Mouse (Mus musculus) olfactory bulb, adult 2 months (tissue): ENCODE results near the gene BC067074. TPM values are rescaled to one million over a fixed set of nuclear protein-coding genes. Genes with fewer than 3 reads are reported as not detected.
A peak's percentile ranks its signal among the peaks of the same experiment; 100 is the strongest.
"Not testable (repeated sequence)": the region's sequence is repeated elsewhere in the genome, so short reads cannot be mapped to it uniquely, and the experiment has no call there.

ENCODE experiments used
- H3K27ac ChIP-seq: fragments of 200-500 bp; 2 replicates; pipeline ENCODE4 v1.5.1; 2012; ENCODE audit warnings: low read depth, low read length; ENCODE audit not compliant: insufficient read depth
- H3K4me1 ChIP-seq: fragments of 200-500 bp; 2 replicates; pipeline ENCODE4 v1.6.1; 2012; ENCODE audit warnings: low read length; ENCODE audit not compliant: control insufficient read depth, insufficient read depth
- H3K4me3 ChIP-seq: fragments of 200-500 bp; 2 replicates; pipeline ENCODE4 v1.5.1; 2012; ENCODE audit warnings: mild to moderate bottlenecking, low read depth, low read length, moderate library complexity; ENCODE audit not compliant: insufficient read depth
- CTCF ChIP-seq: fragments of 200-500 bp; IDR thresholded peaks from 2 replicates; pipeline ENCODE4 v1.5.1; 2012; ENCODE audit warnings: low read depth, mild to moderate bottlenecking, low read length, moderate library complexity; ENCODE audit not compliant: insufficient read depth
- POLR2A ChIP-seq: fragments of 200-500 bp; IDR thresholded peaks from 2 replicates; pipeline ENCODE4 v1.6.1; 2012; ENCODE audit warnings: mild to moderate bottlenecking, low read depth, low read length, moderate library complexity; ENCODE audit not compliant: insufficient read depth
- WGBS: fragments of 180-500 bp; shearing (Covaris S2); methylation state at CpG from one replicate; pipeline ENCODE4 v1.1.7; 2018; 5-methylcytosine and 5-hydroxymethylcytosine counted together
- polyA plus RNA-seq: library from polyadenylated mRNA; stranded (reverse); fragments of >200 nt; gene quantifications from 2 replicates; pipeline ENCODE4 v1.2.4, GENCODE M21; 2012; ENCODE audit warnings: low replicate concordance; ENCODE audit not compliant: missing spikeins, insufficient read depth, insufficient read length

Gene BC067074
- polyA plus RNA-seq = not detected in 2 replicates

DNA sequence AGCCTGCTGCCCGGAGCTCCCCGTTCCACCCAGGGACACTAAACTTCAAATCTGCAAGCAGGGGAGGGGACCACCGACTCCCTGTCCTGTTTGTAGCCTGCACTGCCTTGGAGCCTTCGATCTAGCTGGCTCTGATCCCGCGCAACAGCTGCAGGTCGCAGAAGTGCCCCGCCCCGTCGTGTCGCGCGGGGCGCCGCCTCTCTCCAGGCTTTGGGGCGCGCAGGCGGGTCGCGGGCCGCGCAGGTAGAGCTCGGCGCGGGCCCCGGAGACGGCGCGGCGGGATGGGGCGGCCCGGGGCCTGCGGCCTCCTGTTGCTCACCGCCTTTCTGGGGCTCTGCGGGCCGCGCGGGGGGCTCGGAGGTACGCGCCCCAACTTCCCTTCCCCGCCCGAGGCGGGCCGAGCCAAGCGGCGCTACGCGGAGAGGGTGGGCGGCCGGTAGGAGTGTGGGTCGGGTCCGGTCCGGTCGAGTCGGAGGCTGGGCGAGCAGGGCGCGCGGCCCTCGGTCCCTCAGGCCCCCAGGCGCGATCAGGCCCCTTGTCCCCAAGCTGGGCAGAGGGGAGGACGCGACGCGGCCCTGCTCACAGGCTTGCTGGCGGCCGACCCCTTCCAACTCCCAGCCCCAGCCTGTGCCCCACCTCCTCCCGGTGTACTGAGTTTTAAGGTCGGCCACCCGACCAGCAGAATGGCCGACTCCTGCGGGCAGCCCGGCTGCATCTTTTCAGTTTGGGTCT, at the start of gene BC067074:
Gene BC067074, plus strand, starts transcription at position 185 of the 732 bp plus-strand sequence.
- TF ChIP-seq POLR2A (no peak), CTCF (no peak)
- Histone ChIP-seq H3K27ac (no peak within 1 kb of the TSS), H3K4me1 (peaks cover 9% of the 10 kb centered on the region), H3K4me3 (peak within 1 kb of the TSS; percentile 48)
- WGBS = 4% methylated on average over 74 of the region's 75 CpGs

DNA sequence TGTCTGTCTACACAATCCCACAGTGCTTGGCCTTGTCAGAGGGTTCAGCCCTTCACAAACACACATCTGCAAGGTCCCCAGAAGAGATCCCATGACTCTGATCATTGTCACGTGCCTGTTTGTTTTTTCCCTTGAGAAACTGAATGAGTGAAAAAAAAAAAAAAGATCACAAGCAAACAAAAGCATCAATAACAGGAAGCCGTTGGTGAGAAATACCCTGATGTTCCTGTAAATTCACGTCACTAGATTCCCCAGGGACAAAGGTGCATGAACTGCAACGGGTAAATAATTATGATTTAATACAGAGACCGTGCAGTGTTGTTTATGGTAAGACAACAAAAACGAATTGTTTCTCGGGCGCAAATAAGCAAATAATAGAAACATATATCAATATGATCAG, 47.9 kb upstream of the BC067074 start:
- TF ChIP-seq CTCF (no peak), POLR2A (no peak)
- peaks cover 5% of the 10 kb centered on the region for H3K4me1 ChIP-seq
- 86% methylated on average over 8 of the region's 8 CpGs for WGBS
- no peak overlapping the region for H3K27ac ChIP-seq
- no peak overlapping the region for H3K4me3 ChIP-seq

DNA sequence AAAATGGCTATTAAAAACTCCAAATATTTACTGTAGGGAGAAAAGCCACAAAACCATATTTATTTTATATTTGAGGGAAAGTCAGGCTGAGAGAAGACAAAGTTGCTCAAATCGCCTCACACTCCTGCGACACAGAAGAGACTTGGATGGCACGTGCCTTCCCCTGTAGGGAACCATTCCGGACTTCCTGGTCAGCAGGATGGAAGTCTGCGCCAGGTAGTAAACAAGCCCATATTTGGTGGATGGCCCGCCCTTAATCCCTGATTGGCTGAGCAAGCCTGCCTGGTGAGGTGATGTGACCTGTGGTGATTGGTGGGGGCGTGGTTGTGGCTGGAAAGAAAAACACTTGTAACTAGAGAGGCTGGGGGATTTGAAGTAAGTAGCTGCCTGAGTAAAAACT, 40.4 kb upstream of the BC067074 start:
- WGBS = 90% methylated on average over 7 of the region's 7 CpGs

DNA sequence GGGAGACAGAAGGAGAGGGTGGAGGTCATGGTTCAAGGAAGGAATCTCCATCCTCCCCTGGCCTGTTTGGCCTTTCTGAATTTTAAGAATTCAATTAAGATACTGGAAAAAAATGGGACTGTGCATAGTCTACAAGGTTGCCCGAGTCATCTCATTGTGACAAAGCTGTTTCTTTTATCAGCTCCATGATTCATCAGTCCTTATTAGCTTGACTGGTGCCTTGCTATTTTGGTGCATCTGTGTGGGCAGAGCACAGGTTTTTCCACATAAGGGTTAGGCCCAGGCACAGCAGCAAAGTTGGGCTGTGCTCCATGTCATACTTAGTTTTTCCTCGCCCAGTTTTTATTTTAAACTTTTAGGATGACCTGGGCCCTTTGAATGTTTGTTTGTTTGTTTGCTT, 36.2 kb upstream of the BC067074 start:
- TF ChIP-seq POLR2A = no peak
- no peak for TF ChIP-seq CTCF
- 54% methylated on average over 2 of the region's 2 CpGs for WGBS
- Histone ChIP-seq H3K4me1 (peaks cover 10% of the 10 kb centered on the region), H3K27ac (peak overlapping the region; percentile 94), H3K4me3 (no peak overlapping the region)

More for the DNA sequence above, 40.4 kb upstream of the BC067074 start:
- not testable (repeated sequence) for H3K27ac ChIP-seq, H3K4me1 ChIP-seq, H3K4me3 ChIP-seq

DNA sequence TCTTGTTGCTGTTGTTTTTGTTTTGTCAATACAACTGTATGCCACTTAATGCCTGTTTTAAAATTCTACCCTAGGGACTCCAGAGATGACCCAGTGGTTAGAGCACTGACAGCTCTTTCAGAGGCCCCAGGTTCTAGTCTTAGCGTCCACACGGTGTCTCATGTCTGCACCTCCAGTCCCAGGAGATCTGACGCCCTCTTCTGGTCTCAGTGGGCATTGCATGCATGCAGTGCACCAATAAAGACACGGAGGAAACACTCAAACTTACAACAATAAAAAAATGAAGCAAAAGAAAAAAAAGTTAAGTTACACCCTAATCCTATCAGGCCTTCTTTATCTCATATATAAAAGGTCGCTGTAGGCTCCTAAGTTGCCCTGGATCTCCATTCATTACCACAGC, 35.8 kb upstream of the BC067074 start:
- peaks cover 10% of the 10 kb centered on the region for H3K4me1 ChIP-seq
- H3K4me3 ChIP-seq = no peak overlapping the region
- H3K27ac ChIP-seq = peak overlapping the region; percentile 58; the same call in 1 of the 2 replicates
- TF ChIP-seq POLR2A (no peak), CTCF (peak; percentile 36; the same call in 1 of the 2 replicates)
- 51% methylated on average over 5 of the region's 5 CpGs for WGBS

- 95% methylated on average over 5 of the region's 5 CpGs for WGBS
- TF ChIP-seq POLR2A (no peak), CTCF (no peak)
- H3K4me1 ChIP-seq = peaks cover 10% of the 10 kb centered on the region
Observed at GRCm38 (mm10) chr13:113259237-113259636, 33.7 kb upstream of the BC067074 start.

DNA sequence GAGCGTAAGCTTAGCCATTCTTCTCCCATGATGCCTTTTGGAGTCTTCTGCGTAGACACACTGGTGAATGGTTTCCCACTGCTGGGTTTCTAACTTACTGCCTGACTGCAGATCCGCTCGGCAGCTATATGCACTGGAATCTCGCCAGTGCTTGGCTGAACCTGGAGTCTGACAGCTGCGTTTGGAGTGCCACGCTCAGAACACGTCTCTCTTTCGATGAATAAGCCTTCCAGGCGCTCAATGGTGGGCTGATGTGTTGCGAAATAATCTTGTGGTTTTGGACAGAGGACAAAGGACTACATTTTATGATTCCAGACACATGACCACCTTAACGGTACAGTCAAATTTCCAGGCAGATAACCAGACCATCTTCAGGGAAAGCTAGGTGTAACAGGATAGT, 30.1 kb upstream of the BC067074 start:
- Histone ChIP-seq H3K4me1 (peaks cover 3% of the 10 kb centered on the region; the same call in 1 of the 2 replicates), H3K27ac (no peak overlapping the region), H3K4me3 (no peak overlapping the region)
- TF ChIP-seq POLR2A (no peak), CTCF (no peak)
- WGBS = 51% methylated on average over 12 of the region's 12 CpGs

More at GRCm38 (mm10) chr13:113259237-113259636, 33.7 kb upstream of the BC067074 start:
- Histone ChIP-seq H3K4me3 (no peak overlapping the region), H3K27ac (no peak overlapping the region)

DNA sequence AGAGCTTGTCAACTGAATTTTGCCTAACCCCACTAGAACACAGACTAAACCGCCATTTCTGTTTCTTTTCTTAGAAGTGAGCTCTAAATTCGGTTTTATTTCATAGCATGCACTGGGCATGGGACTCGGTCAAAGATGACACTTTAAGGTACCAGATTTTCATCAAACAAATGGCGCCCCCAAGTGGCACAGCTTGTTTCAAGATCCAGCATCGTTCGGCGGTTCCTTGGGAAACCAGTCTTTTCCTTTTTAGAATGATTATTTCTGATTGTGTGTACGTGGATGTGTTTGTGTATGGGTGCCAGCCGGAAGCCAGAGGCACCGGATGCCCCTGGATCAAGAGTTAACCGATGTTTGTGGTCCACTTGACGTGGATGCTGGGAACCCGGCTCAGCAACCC, 27.7 kb upstream of the BC067074 start:
- no peak for TF ChIP-seq POLR2A
- TF ChIP-seq CTCF = 0 out of 2 replicates have a peak, but pooled peaks have one; percentile 18
- Histone ChIP-seq H3K27ac (no peak overlapping the region), H3K4me3 (no peak overlapping the region), H3K4me1 (peaks cover 2% of the 10 kb centered on the region; the same call in 1 of the 2 replicates)
- WGBS = 17% methylated on average over 13 of the region's 13 CpGs

DNA sequence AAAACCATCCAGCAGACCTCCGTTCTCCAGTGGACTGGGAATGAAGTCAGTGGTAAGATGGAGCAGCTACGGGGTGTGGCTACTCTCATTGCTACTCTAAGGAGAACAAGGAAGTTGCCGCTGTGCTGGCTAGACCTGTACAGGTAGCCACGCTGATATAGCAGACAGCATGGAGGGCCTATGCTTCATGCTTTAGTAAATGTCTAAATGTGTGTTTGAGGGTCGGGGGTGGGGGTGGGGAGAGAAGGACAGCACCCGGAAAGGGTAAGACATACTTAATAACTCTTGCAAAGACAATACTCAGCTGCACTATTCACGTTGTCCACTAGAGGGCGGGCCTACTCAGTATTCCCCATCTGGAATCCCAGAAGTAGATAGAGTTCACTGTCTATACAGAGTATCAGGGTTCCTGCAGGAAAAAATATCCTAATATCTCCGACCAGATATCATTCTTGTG, 26.4 kb upstream of the BC067074 start:
- Histone ChIP-seq H3K4me3 (no peak overlapping the region), H3K27ac (no peak overlapping the region), H3K4me1 (peaks cover 2% of the 10 kb centered on the region; the same call in 1 of the 2 replicates)
- WGBS = 24% methylated on average over 9 of the region's 9 CpGs
- TF ChIP-seq POLR2A (no peak), CTCF (peak; percentile 8; the same call in 1 of the 2 replicates)
